Mouse (Mus musculus) neural tube, embryonic 15.5 days (tissue): ENCODE measurements at regions not wholly inside any gene's neighbourhood (a gene's known extent, or its start where the extent isn't known, plus 50 kb on each side); places are given as distances from the start of the nearest gene placed in this dataset.

ENCODE experiments used
- ATAC-seq: fragments of 200-750 bp; cut with Nextera tagmentation; 2 replicates; pipeline ENCODE4 v1.8.0; 2017; ENCODE audit warnings: mild to moderate bottlenecking, moderate TSS enrichment, moderate library complexity; ENCODE audit not compliant: low FRiP score
- H3K27ac ChIP-seq: fragments of 300-500 bp; sonication (generic); replicated peaks from 2 replicates; pipeline ENCODE4 v1.5.1; 2015; ENCODE audit warnings: mild to moderate bottlenecking, inconsistent platforms
- H3K27me3 ChIP-seq: fragments of 300-500 bp; sonication (generic); replicated peaks from 2 replicates; pipeline ENCODE4 v1.6.1; 2015; ENCODE audit warnings: inconsistent platforms
- H3K36me3 ChIP-seq: fragments of 300-500 bp; sonication (generic); 2 replicates; pipeline ENCODE4 v1.6.1; 2015; ENCODE audit warnings: inconsistent platforms
- H3K4me1 ChIP-seq: fragments of 300-500 bp; sonication (generic); 2 replicates; pipeline ENCODE4 v1.6.1; 2015; ENCODE audit warnings: inconsistent platforms
- H3K4me2 ChIP-seq: fragments of 300-500 bp; sonication (generic); 2 replicates; pipeline ENCODE4 v1.6.1; 2015; ENCODE audit warnings: inconsistent platforms, mild to moderate bottlenecking, moderate library complexity
- H3K4me3 ChIP-seq: fragments of 300-500 bp; sonication (generic); replicated peaks from 2 replicates; pipeline ENCODE4 v1.5.1; 2015; ENCODE audit warnings: mild to moderate bottlenecking, inconsistent platforms
- H3K9ac ChIP-seq: fragments of 300-500 bp; sonication (generic); replicated peaks from 2 replicates; pipeline ENCODE4 v1.6.1; 2015; ENCODE audit warnings: mild to moderate bottlenecking, inconsistent platforms
- H3K9me3 ChIP-seq: fragments of 300-500 bp; sonication (generic); replicated peaks from 2 replicates; pipeline ENCODE4 v1.6.1; 2016; ENCODE audit warnings: inconsistent platforms
- WGBS: fragments of 180-500 bp; shearing (Covaris S2); methylation state at CpG from one replicate; pipeline ENCODE4 v1.1.7; 2015; ENCODE audit warnings: mixed read lengths; 5-methylcytosine and 5-hydroxymethylcytosine counted together

DNA sequence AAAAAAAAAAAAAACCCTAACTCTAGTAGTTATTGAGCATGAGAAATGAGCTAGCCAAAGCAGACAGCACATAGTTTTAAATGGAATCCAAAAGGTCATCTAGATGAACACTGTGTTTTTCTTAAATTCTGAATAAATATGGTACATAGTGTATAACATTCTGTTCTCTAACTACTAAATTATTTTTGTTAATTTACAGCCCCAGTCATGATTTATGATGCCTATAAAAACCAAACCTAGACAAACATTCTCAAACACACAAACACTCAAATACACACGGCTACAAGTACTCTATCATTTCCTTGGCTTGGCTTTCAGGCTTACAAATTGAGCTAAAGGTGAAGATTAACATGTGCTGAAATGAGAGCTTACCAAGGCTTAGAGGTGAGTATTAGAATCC, 188.8 kb downstream of the Sucnr1 start:
- Histone ChIP-seq H3K4me3 (no peak overlapping the region), H3K36me3 (no peaks in the 10 kb centered on the region), H3K27ac (no peak overlapping the region), H3K4me2 (no peak overlapping the region), H3K4me1 (no peaks in the 10 kb centered on the region), H3K27me3 (no peaks in the 10 kb centered on the region), H3K9ac (no peak overlapping the region), H3K9me3 (no peaks in the 10 kb centered on the region)
- ATAC-seq, result no peak
- WGBS, result 51% methylated on average over 1 of the region's 1 CpGs

DNA sequence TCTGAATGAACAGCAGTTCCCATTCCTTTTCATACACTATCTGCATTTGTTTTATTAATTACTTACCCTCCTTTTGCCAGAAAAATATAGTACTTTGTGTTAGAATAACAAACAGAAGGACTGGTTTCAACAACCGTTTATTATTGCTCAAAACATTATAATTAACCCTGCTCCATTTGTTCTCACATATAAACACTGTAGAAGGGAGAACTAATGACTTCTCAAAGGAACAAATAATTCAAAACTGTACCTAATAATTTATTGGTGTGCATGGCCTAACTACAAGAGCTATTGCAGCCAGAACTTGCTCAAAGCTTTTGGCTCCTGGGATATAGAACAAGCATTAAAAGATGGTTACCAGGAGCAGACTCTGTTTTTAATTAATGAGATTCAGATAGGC, 192.1 kb downstream of the Sucnr1 start:
- no peak overlapping the region for H3K9ac ChIP-seq
- no peaks in the 10 kb centered on the region for H3K4me1 ChIP-seq
- H3K27ac ChIP-seq, result no peak overlapping the region
- ATAC-seq, result no peak
- H3K9me3 ChIP-seq, result no peaks in the 10 kb centered on the region
- 62% methylated on average over 1 of the region's 1 CpGs for WGBS
- H3K36me3 ChIP-seq, result no peaks in the 10 kb centered on the region
- no peak overlapping the region for H3K4me3 ChIP-seq
- H3K4me2 ChIP-seq, result no peak overlapping the region
- H3K27me3 ChIP-seq, result no peaks in the 10 kb centered on the region

DNA sequence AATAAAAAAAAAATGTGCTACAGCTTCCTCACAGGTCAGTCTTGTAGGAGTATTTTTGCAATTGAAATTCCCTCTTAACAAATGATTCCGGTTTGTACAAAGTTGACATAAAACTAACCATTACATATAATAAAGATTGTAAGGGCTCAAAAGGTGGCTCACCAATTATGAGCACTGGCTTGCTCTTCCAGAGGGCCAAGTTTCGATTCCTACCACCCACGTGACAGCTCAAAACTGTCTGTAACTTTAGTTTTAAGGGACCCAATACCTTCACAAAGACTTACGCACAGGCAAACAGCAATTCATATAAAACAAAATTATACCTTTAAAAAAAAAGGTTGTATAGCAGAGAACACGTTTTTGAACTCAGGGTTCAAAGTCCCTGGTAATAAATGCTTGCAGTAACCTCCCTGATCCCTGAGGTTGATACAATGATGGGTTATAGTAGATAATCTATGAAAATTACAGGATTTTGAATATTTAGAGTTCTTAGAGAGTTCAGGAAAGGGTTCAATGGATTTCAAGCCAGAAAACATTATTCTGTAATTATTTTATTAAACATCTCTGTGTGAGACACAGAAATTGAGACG, 193.7 kb downstream of the Sucnr1 start:
- Histone ChIP-seq H3K4me1 (no peaks in the 10 kb centered on the region), H3K9me3 (no peaks in the 10 kb centered on the region), H3K9ac (no peak overlapping the region), H3K4me3 (no peak overlapping the region), H3K27me3 (no peaks in the 10 kb centered on the region), H3K36me3 (no peaks in the 10 kb centered on the region), H3K4me2 (no peak overlapping the region), H3K27ac (no peak overlapping the region)
- WGBS, result 86% methylated on average over 6 of the region's 6 CpGs
- ATAC-seq, result no peak

DNA sequence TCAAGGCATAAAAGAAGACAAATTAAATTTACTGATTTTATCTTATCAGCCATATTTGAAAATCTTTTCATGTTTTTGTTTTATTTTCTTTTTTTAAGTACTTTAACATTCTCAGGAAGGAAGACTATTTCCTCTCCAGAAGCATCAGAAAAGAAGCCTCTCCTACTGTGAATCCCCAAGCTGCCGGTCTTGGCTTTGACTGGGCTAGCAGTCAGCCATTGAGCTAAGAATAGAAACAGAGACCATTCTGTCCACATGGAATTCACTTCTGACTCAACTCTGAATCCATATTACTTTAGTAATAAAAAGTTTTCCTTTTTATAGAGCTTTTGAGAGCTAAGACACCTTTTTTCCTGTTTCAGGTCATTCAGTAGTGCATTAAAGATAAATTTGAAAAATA, 194.8 kb upstream of the Mbnl1 start:
- no peaks in the 10 kb centered on the region for H3K4me1 ChIP-seq
- H3K9me3 ChIP-seq, result no peaks in the 10 kb centered on the region
- WGBS, result 73% methylated on average over 1 of the region's 1 CpGs
- H3K27me3 ChIP-seq, result no peaks in the 10 kb centered on the region
- no peak overlapping the region for H3K27ac ChIP-seq
- H3K4me2 ChIP-seq, result no peak overlapping the region
- no peak overlapping the region for H3K4me3 ChIP-seq
- ATAC-seq, result no peak
- H3K36me3 ChIP-seq, result no peaks in the 10 kb centered on the region
- no peak overlapping the region for H3K9ac ChIP-seq

DNA sequence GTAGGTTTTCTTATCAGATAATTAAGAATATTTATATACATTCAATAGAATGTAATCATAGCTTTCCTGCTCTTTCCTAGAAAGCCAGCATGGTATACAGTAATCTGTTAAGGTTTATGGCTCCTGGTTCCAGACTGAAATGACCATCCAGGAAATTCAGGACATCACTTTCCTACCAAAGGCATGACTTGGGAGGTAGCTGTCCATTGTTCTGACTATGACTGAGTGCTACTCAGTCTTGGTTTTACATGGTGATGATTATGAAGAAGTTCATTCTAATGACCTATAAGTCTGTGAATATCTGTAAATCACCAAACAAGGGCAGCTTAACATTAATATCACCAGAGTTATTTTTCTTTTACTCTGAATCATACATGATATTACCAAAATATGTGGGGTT, 191.4 kb upstream of the Mbnl1 start:
- no peaks in the 10 kb centered on the region for H3K4me1 ChIP-seq
- H3K4me2 ChIP-seq, result no peak overlapping the region
- H3K4me3 ChIP-seq, result no peak overlapping the region
- ATAC-seq, result no peak
- H3K9ac ChIP-seq, result no peak overlapping the region
- H3K9me3 ChIP-seq, result no peaks in the 10 kb centered on the region
- H3K36me3 ChIP-seq, result no peaks in the 10 kb centered on the region
- H3K27me3 ChIP-seq, result no peaks in the 10 kb centered on the region
- no peak overlapping the region for H3K27ac ChIP-seq

DNA sequence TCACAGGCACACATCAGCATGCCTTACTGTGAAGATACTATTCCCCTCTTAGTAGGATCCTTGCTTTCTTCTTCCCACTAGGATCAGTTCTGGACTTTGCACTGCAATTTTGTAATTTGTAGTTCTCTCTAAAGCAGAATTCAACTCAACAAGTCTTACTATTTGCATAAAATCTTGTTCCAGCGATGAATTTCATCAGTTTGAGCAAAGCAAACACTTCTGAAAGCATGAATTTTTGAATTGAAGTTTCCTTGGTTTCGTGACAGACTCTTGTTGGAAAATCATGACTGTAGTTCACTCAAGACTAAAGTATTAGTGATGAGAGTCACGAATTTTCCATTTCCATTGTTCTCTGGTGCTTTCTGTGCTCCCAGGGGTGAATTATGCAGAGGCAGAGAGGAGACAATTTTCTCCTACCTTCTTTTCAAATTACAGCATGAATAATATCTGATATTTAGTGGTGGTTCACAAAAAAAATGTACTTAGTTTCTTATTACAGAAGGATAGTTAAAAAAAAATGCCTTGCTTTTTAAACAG, 190.6 kb upstream of the Mbnl1 start:
- 75% methylated on average over 3 of the region's 3 CpGs for WGBS
- Histone ChIP-seq H3K9ac (no peak overlapping the region), H3K4me3 (no peak overlapping the region), H3K4me1 (no peaks in the 10 kb centered on the region), H3K36me3 (no peaks in the 10 kb centered on the region), H3K27me3 (no peaks in the 10 kb centered on the region), H3K27ac (no peak overlapping the region), H3K4me2 (no peak overlapping the region), H3K9me3 (no peaks in the 10 kb centered on the region)
- ATAC-seq, result no peak

DNA sequence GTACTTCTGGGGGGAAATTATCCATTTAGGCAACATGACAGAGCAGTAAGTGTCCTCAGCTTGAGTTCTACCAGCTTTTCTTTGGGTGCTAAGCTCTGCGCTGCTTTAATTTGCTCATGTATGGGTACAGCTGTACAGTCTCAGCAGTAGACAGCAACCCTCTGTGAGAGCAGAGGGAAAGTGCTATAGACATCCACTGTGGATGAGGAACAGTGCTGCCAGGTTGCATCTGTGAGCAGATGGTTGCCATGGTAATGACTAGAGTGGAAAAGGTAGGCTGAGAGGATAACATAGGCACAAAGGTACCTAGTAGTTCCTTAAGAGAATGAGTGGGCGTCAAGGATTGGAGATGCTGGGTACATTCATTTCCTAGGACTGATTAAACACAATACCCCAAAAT, 180.5 kb upstream of the Mbnl1 start:
- Histone ChIP-seq H3K9ac (no peak overlapping the region), H3K27me3 (no peaks in the 10 kb centered on the region), H3K36me3 (no peaks in the 10 kb centered on the region), H3K4me2 (no peak overlapping the region), H3K27ac (no peak overlapping the region), H3K4me1 (no peaks in the 10 kb centered on the region), H3K4me3 (no peak overlapping the region), H3K9me3 (no peaks in the 10 kb centered on the region)
- ATAC-seq, result peak; percentile 75
- WGBS, result 85% methylated on average over 2 of the region's 2 CpGs

DNA sequence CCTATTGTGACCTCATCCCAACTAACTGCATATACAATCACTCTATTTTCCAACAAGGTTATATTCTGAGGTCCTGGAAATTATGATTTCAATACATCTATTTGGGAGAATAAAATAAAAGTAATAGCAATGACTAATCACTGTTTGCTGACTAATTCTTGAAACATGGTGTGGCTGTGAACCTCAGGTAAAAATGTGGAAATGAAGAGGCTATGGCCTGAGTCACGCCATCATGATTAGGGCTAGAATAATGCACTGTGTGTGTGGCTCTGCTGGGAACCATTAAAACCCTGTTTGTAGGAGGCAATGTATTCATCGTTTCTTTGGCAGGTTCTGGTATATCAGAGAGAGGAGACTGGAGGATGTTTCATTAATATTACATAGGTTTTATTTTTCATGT, 179.7 kb upstream of the Mbnl1 start:
- 75% methylated on average over 2 of the region's 2 CpGs for WGBS
- no peak overlapping the region for H3K27ac ChIP-seq
- no peaks in the 10 kb centered on the region for H3K9me3 ChIP-seq
- H3K36me3 ChIP-seq, result no peaks in the 10 kb centered on the region
- no peak overlapping the region for H3K9ac ChIP-seq
- H3K4me2 ChIP-seq, result no peak overlapping the region
- ATAC-seq, result no peak
- H3K4me3 ChIP-seq, result no peak overlapping the region
- H3K27me3 ChIP-seq, result no peaks in the 10 kb centered on the region
- no peaks in the 10 kb centered on the region for H3K4me1 ChIP-seq

DNA sequence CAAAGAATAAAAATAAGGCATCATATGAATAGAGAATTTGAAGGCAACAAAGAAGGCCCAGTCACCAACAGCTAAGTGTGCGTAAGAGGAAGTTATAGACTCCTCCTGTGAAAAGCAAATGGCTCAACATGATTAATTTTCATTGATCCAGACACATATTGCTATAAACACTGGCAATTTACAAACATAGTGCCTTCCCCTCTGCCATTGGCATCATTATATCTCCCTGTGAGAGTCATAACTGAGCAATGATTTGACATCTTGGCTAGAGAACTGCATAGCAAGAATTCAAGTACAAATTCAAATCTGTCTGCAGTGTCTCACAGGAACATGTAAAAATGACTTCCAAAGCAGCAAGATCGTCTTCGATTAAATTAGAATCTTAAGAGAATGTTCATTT, 167.2 kb upstream of the Mbnl1 start:
- Histone ChIP-seq H3K4me1 (0 out of 2 replicates have a peak, but pooled peaks cover 2% of the 10 kb centered on the region), H3K36me3 (no peaks in the 10 kb centered on the region), H3K27ac (no peak overlapping the region), H3K4me2 (no peak overlapping the region), H3K4me3 (no peak overlapping the region), H3K27me3 (no peaks in the 10 kb centered on the region), H3K9ac (no peak overlapping the region), H3K9me3 (no peaks in the 10 kb centered on the region)
- WGBS, result 60% methylated on average over 3 of the region's 3 CpGs
- peak; percentile 66; the same call in 1 of the 2 replicates for ATAC-seq

DNA sequence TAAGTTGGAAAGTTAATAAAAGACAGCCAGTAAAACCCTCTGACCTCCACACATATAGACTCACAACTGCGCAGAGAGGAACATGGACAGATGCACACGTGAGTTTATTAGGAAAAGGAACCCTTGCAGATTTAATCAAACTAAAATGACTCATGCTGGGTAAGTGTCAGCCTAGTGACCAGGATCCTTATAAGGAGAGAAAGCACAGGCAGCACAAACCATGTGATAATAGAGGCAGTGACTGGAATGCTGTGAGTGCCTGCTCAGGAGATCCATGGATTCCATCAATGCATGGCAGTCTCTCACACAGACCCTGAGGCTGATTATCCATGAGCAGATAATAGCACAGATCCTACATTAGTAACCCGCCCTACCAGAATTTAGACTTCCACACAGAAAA, 162.2 kb upstream of the Mbnl1 start:
- Histone ChIP-seq H3K9ac (no peak overlapping the region), H3K4me1 (0 out of 2 replicates have a peak, but pooled peaks cover 2% of the 10 kb centered on the region), H3K4me2 (no peak overlapping the region), H3K27ac (no peak overlapping the region), H3K4me3 (no peak overlapping the region), H3K27me3 (no peaks in the 10 kb centered on the region), H3K9me3 (no peaks in the 10 kb centered on the region), H3K36me3 (no peaks in the 10 kb centered on the region)
- 89% methylated on average over 3 of the region's 3 CpGs for WGBS
- no peak for ATAC-seq

DNA sequence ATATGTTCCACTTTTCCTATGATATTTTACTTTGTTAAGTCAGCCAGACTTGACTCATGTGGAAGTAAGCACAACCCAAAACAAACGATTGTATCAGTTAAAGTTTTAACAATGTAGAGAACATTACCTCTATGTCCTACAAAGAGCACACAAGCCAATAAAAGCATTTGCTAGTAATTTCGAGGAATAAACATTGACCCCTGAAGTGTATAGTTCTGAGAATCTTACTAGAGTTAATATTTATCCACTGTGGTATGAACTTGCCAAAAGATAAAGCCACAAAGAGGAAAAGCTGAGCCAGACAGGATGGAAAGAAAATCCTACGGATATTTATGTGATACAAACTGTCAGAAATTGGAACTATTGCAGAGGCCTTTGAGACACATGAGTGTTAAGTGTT, 161.5 kb upstream of the Mbnl1 start:
- no peak overlapping the region for H3K4me3 ChIP-seq
- H3K27ac ChIP-seq, result no peak overlapping the region
- WGBS, result 79% methylated on average over 3 of the region's 3 CpGs
- no peak for ATAC-seq
- H3K4me2 ChIP-seq, result no peak overlapping the region
- H3K9me3 ChIP-seq, result no peaks in the 10 kb centered on the region
- no peaks in the 10 kb centered on the region for H3K4me1 ChIP-seq
- H3K9ac ChIP-seq, result no peak overlapping the region
- no peaks in the 10 kb centered on the region for H3K36me3 ChIP-seq
- H3K27me3 ChIP-seq, result no peaks in the 10 kb centered on the region

DNA sequence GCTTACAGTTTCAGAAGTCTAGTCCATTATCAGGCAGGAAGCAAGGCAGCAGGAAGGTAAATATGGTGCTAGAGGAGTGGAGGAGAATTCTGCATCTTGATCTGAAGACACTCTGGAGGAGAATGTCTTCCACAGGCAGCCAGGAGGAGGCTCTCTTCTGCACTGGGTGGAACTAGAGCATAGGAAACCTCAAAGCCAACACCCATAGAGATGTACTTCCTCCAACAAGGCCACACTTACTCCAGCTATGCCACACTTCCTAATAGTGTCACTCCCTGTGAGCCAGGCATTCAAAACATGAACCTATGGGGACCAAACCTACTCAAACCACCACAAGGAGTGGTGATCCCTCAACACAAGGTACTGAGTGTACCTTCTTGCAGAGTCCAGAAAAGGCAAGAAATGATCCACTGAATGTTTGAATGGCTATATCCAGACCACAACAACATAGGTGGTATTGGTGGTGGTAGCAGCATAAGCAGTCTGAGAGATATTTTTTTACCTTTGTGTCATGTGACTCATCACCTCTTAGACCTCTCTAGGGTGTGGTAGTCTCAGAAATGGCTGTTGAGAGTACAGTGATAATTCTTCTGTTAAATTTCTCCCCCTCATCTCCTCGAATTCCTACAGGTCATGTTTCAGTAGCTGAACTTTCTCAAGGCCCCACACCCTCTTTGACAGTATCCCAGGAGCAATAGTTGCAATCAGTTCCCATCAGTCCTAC, 152.3 kb upstream of the Mbnl1 start:
- Histone ChIP-seq H3K4me3 (no peak overlapping the region), H3K9me3 (no peaks in the 10 kb centered on the region), H3K36me3 (no peaks in the 10 kb centered on the region), H3K4me1 (no peaks in the 10 kb centered on the region), H3K27me3 (no peaks in the 10 kb centered on the region), H3K9ac (no peak overlapping the region), H3K27ac (no peak overlapping the region), H3K4me2 (no peak overlapping the region)
- no peak for ATAC-seq
- WGBS, result 60% methylated on average over 1 of the region's 1 CpGs
